Mouse (Mus musculus): ENCODE data around the gene Arvcf. TPM values are rescaled to one million over a fixed set of nuclear protein-coding genes. Genes with fewer than 3 reads are reported as not detected.

Gene Arvcf
- polyA plus RNA-seq, 1 experiment = 11.6 TPM

DNA sequence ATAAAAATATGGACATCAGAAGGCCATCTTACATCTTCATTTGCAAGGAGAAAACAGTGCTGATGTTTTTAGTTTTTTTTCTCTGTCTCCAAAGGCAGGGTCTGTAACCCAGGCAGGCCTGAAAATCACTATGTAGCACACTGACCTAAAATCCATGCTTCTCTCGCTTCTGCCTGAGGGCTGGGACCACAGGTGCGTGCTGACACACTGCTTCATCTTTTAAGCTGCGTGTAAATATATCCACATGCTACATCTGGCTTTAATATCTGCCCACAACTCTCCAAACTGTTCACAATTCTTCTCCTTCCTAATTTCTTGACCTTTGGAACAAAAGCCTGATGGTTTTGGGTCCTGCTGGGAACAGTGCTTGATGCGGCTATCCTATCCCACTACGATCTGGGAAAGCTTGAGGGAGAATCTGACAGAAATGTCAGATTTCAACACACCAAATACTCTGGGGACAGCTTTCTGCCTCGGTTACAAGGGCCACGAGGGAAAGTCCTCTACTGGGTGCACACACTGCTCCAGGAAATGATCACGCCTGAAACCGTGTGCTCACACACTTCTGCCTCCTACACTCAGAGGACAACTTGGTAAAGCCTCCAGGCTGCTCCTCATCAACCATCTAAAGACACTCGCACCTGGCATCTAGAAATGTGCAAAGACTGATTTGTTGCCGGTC lies 76.5 kb downstream of the Arvcf start:
- 33% methylated on average over 11 of the region's 11 CpGs for WGBS
- DNase-seq (ENCODE audit: low read depth, low spot score) = no peak

- WGBS = 4% methylated on average over 10 of the region's 10 CpGs
- DNase-seq (ENCODE audit: low read depth, low spot score) = no peak
Measured at GRCm38 (mm10) chr16:18425475-18426214, 77.7 kb downstream of the Arvcf start.

DNA sequence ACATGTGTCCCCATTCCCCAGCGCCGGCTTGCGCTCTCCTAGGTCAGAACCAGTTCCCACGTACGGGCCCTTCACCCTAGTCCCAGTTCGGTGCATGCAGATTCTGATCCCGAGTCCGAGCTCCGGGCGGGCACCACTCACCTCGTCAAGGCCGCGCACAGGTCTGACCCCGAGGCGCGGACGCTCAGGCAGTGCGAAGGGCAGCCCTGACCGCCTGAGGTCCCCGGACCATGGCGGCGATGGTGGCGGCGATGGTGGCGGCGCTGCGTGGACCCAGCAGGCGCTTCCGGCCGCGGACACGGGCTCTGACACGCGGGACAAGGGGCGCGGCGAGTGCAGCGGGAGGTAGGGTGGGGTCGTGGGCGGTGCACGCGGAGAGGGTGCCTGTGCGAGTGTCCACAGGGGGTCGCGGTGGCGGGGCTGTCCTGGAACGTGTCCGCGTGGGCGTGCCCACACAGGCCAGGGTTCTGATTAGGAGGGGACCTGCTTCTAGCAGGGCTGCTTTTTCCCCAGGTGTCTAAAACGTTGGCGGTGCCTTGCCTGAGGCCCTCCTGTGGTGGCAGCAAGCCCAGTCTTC lies 78.3 kb downstream of the Arvcf start, which contains the start of gene Txnrd2:
Gene Txnrd2 (plus strand): TSS at position 170 of the 577 bp plus-strand sequence.
- no peak for DNase-seq (ENCODE audit: low read depth, low spot score)
- WGBS = under 1% methylated on average over 52 of the region's 52 CpGs

- WGBS = 43% methylated on average over 5 of the region's 5 CpGs
- no peak for DNase-seq (ENCODE audit: low read depth, low spot score)
Measured at GRCm38 (mm10) chr16:18426802-18427280, 78.9 kb downstream of the Arvcf start, which contains the start of gene Comt. TSS of gene Comt (minus strand) at chr16:18426852.

DNA sequence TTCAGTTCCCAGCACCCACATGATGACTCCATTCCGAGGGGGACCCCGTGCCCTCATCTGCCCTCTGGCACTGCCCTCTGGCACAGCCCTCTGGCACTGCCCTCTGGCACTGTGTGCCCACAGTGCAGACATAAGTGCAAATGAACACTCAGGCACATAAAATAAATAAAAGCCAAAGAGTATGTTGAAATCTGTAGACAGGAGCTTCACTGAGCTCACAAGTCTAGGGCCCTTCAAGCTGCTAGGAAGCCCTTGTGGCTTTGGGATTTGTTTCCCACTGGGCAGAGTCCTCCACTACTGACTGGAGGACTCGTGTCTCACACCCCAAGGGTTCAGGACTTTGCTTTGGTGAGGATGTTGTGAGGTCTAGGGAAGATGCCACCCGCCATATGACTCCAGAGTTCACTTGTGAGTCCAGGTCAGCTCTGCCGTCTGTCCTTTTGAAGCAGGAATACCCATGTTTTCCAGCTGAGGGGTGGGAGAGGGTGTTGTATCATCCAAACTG lies 80.1 kb downstream of the Arvcf start:
- no peak for DNase-seq (ENCODE audit: low read depth, low spot score)
- 80% methylated on average over 5 of the region's 5 CpGs for WGBS

GRCm38 (mm10) chr16:18428516-18429042 lies 80.6 kb downstream of the Arvcf start:
- 52% methylated on average over 7 of the region's 7 CpGs for WGBS
- no peak for DNase-seq (ENCODE audit: low read depth, low spot score)

- 80% methylated on average over 8 of the region's 8 CpGs for WGBS
- no peak for DNase-seq (ENCODE audit: low read depth, low spot score)
Measured at GRCm38 (mm10) chr16:18429641-18430040, 81.7 kb downstream of the Arvcf start.

GRCm38 (mm10) chr16:18430641-18431212 lies 82.7 kb downstream of the Arvcf start:
- no peak for DNase-seq (ENCODE audit: low read depth, low spot score)
- WGBS = 52% methylated on average over 8 of the region's 8 CpGs

GRCm38 (mm10) chr16:18433341-18433920 lies 85.4 kb downstream of the Arvcf start:
- 35% methylated on average over 5 of the region's 5 CpGs for WGBS
- peak; percentile 62 for DNase-seq (ENCODE audit: low read depth, low spot score)

- no peak for DNase-seq (ENCODE audit: low read depth, low spot score)
- WGBS = 27% methylated on average over 6 of the region's 6 CpGs
Measured at GRCm38 (mm10) chr16:18436128-18436527, 88.1 kb downstream of the Arvcf start.

- no peak for DNase-seq (ENCODE audit: low read depth, low spot score)
- 11% methylated on average over 8 of the region's 8 CpGs for WGBS
Measured at GRCm38 (mm10) chr16:18443385-18443841, 95.4 kb downstream of the Arvcf start.

GRCm38 (mm10) chr16:18447243-18447642 lies 99.3 kb downstream of the Arvcf start:
- DNase-seq (ENCODE audit: low read depth, low spot score) = no peak

DNA sequence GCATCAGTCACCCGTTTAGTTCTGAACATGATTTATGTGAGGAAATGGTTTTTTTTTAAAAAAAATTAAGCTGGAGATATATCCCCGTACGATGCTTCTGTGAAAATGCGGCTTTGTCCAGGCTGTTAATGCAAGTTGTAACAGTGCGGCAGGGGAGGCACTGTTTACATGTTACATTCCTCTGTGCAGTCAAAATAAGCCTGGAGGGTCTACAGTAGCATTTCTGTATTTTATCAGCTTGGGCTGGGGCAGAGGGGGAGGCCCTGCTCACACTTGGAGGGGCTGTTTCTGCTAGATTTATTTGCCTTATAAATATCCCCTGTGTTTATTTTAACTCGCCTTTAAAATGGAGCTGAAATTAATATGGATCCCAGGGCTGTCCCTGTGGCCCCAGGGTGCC lies 100.1 kb downstream of the Arvcf start:
- DNase-seq (ENCODE audit: low read depth, low spot score) = no peak
- WGBS = 75% methylated on average over 6 of the region's 6 CpGs

DNA sequence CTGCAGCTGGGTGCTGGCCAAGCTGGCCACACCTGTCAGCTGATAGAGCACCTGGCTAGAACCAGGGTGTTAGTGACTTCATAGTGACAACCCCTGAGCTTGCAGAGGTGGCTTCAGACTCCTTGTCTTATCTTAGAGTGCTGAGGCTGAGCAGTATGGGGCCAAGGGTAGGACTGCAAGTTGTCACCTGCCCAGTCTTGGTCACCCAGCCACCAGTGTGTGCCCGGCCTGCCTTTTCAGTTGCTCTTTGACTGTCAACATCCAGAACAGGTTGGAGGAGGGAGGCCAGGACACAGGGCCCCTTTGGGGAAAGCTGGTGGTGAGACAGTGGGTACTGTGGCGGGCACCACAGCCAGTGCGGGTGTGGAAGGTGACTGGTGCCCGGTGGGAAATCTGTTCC lies 101.0 kb downstream of the Arvcf start:
- 82% methylated on average over 4 of the region's 4 CpGs for WGBS
- DNase-seq (ENCODE audit: low read depth, low spot score) = no peak

- WGBS = 62% methylated on average over 9 of the region's 9 CpGs
- DNase-seq (ENCODE audit: low read depth, low spot score) = no peak
Measured at GRCm38 (mm10) chr16:18451486-18452181, 103.7 kb downstream of the Arvcf start.

DNA sequence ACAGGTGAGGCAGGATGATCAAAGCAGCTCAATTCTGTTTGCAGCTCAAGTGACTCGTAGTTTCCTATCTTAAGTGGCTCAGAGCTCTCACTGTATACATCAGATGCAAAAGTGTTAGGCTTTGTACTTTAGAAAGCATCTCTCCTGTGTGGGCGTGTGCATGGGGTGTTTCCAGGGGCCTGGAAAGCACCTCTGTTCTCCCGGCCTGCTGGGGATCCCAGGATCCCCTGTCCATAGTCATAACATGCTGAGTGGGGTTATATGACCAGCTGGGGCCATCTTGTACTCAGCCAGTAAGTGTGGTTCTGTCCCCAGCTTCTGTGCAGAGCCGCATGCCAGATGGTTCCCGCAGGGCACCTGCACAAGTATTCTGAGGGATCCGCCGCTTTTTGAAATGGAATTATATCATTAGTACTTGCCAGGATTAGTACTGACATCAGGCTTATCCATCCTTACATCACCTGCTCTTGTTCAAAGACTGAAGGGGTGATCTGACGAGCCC lies 104.4 kb downstream of the Arvcf start:
- 85% methylated on average over 8 of the region's 8 CpGs for WGBS
- DNase-seq (ENCODE audit: low read depth, low spot score) = no peak

- WGBS = 77% methylated on average over 5 of the region's 5 CpGs
- DNase-seq (ENCODE audit: low read depth, low spot score) = no peak
Measured at GRCm38 (mm10) chr16:18453846-18454245, 105.9 kb downstream of the Arvcf start.

DNA sequence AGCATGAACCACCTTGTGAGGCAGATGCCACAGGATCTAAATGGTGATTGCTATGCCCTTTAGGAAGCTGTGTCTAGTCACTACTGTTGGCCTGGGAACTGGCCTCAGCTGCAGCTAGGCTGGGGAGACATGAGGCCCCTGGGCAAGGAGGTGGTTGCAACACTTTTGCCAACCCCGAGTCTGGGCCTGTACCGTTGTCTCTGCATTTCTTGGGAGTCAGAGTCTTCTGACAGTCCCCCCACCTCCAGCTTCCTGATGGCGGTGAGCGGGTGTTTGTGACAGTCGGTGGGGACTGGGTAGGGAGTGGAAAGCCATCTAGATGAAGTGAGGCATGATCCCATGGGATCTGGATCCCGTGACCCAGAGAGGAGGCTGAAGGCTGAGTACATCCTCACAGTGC lies 107.4 kb downstream of the Arvcf start:
- no peak for DNase-seq (ENCODE audit: low read depth, low spot score)
- 88% methylated on average over 6 of the region's 6 CpGs for WGBS

All from large intestine, adult 2 months (tissue).